Mouse (Mus musculus): ENCODE results near the gene Nme2.

DNA sequence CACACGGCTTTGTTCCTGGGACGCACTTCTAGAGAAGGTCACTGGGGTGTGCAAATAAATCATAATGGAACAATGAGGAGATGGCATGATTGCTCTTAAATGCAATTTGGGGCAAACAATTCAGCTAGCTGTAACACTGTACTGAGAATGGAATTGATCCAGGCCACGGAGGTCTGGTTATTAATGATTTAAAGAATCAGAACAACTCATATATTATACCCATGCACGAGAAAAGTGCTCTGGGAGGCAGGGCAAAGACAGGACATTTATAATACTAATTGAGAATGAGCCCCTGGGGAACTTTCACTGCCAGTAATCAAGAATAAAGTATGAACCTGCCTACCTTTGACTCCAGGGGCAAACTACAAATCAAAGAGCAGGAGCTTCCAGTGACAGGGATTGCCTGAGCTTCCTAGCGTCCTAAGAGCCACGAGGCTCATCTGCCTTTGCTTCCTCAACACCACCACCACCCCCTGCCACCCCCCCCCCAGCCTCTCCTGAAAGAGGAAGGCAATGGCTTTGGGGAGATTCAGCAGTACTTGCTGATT lies 23.5 kb upstream of the Nme2 start:
- no peak for TF ChIP-seq CTCF (IDR thresholded peaks at IDR 0.05; ENCODE audit: borderline replicate concordance, insufficient read depth, low read length)
- TF ChIP-seq POLR2A (IDR thresholded peaks at IDR 0.05; ENCODE audit: low read depth, low read length), result no peak

Measured in embryonic fibroblast, embryonic 13.5 days (primary cell).